Mouse (Mus musculus): ENCODE measurements around the gene Gtf2f2. TPM values are rescaled to one million over a fixed set of nuclear protein-coding genes. Genes with fewer than 3 reads are reported as not detected.
"Not testable (repeated sequence)": the region's sequence is repeated elsewhere in the genome, so short reads cannot be mapped to it uniquely, and the experiment has no call there.

The Gtf2f2 gene
- total RNA-seq, 1 experiment: 23.2 TPM

- no peaks in the 10 kb centered on the region for H3K9me3 ChIP-seq (ENCODE audit: control insufficient read depth, insufficient read depth, low read depth, low read length)
- H3K9ac ChIP-seq (ENCODE audit: insufficient read depth, low read depth, low read length, poor library complexity, severe bottlenecking): no peak overlapping the region
- H3K27ac ChIP-seq (ENCODE audit: insufficient read depth, low read depth, low read length, poor library complexity, severe bottlenecking): no peak overlapping the region
- no peak for DNase-seq (ENCODE audit: low read depth, low spot score)
- H3K36me3 ChIP-seq (ENCODE audit: control insufficient read depth, insufficient read depth, low read length, poor library complexity, severe bottlenecking): no peaks in the 10 kb centered on the region
- TF ChIP-seq CHD2 (IDR thresholded peaks at IDR 0.05; ENCODE audit: low read depth, low read length): no peak
- no peak for TF ChIP-seq MAFK (IDR thresholded peaks at IDR 0.05; ENCODE audit: insufficient read depth, low read depth, low read length)
- no peak for TF ChIP-seq ZNF384 (IDR thresholded peaks at IDR 0.05; ENCODE audit: low read depth, low read length)
- TF ChIP-seq HCFC1 (IDR thresholded peaks at IDR 0.05; ENCODE audit: borderline replicate concordance, insufficient read depth, low read length): no peak
- TF ChIP-seq ZC3H11A (IDR thresholded peaks at IDR 0.05; ENCODE audit: borderline replicate concordance, low read depth, low read length): no peak
- in situ Hi-C loops (cut with MboI; ENCODE audit: low sequenced_read_pairs in 2 of 2, unreplicated experiment in 2 of 2): no loop called here
- H3K4me1 ChIP-seq (ENCODE audit: control insufficient read depth in 2 of 2, insufficient read depth in 2 of 2, low read length in 2 of 2, poor library complexity in 1 of 2): no peaks in the 10 kb centered on the region
- no peak overlapping the region for H3K4me3 ChIP-seq (ENCODE audit: insufficient read depth in 1 of 2, low read depth in 1 of 2, low read length in 2 of 2, poor library complexity in 1 of 2, severe bottlenecking in 1 of 2)
Observed at GRCm38 (mm10) chr14:75942365-75942764, 68.3 kb downstream of the Gtf2f2 start.

- in situ Hi-C loops (cut with MboI; ENCODE audit: low sequenced_read_pairs in 2 of 2, unreplicated experiment in 2 of 2): no loop called here
- no peak overlapping the region for H3K9ac ChIP-seq (ENCODE audit: insufficient read depth, low read depth, low read length, poor library complexity, severe bottlenecking)
- H3K36me3 ChIP-seq (ENCODE audit: control insufficient read depth, insufficient read depth, low read length, poor library complexity, severe bottlenecking): no peaks in the 10 kb centered on the region
- TF ChIP-seq ZNF384 (IDR thresholded peaks at IDR 0.05; ENCODE audit: low read depth, low read length): no peak
- TF ChIP-seq CHD2 (IDR thresholded peaks at IDR 0.05; ENCODE audit: low read depth, low read length): no peak
- H3K9me3 ChIP-seq (ENCODE audit: control insufficient read depth, insufficient read depth, low read depth, low read length): no peaks in the 10 kb centered on the region
- no peaks in the 10 kb centered on the region for H3K4me1 ChIP-seq (ENCODE audit: control insufficient read depth in 2 of 2, insufficient read depth in 2 of 2, low read length in 2 of 2, poor library complexity in 1 of 2)
- H3K4me3 ChIP-seq (ENCODE audit: insufficient read depth in 1 of 2, low read depth in 1 of 2, low read length in 2 of 2, poor library complexity in 1 of 2, severe bottlenecking in 1 of 2): no peak overlapping the region
- DNase-seq (ENCODE audit: low read depth, low spot score): no peak
- no peak overlapping the region for H3K27ac ChIP-seq (ENCODE audit: insufficient read depth, low read depth, low read length, poor library complexity, severe bottlenecking)
Observed at GRCm38 (mm10) chr14:75941500-75941899, 69.2 kb downstream of the Gtf2f2 start.

GRCm38 (mm10) chr14:75937714-75938113 lies 73.0 kb downstream of the Gtf2f2 start:
- in situ Hi-C loops (cut with MboI; ENCODE audit: low sequenced_read_pairs in 2 of 2, unreplicated experiment in 2 of 2): no loop called here
- TF ChIP-seq ZC3H11A (IDR thresholded peaks at IDR 0.05; ENCODE audit: borderline replicate concordance, low read depth, low read length) (no peak), MAFK (IDR thresholded peaks at IDR 0.05; ENCODE audit: insufficient read depth, low read depth, low read length) (no peak), CHD2 (IDR thresholded peaks at IDR 0.05; ENCODE audit: low read depth, low read length) (no peak), ZNF384 (IDR thresholded peaks at IDR 0.05; ENCODE audit: low read depth, low read length) (no peak), HCFC1 (IDR thresholded peaks at IDR 0.05; ENCODE audit: borderline replicate concordance, insufficient read depth, low read length) (no peak)
- Histone ChIP-seq H3K4me3 (ENCODE audit: insufficient read depth in 1 of 2, low read depth in 1 of 2, low read length in 2 of 2, poor library complexity in 1 of 2, severe bottlenecking in 1 of 2) (no peak overlapping the region), H3K36me3 (ENCODE audit: control insufficient read depth, insufficient read depth, low read length, poor library complexity, severe bottlenecking) (no peaks in the 10 kb centered on the region), H3K4me1 (ENCODE audit: control insufficient read depth in 2 of 2, insufficient read depth in 2 of 2, low read length in 2 of 2, poor library complexity in 1 of 2) (no peaks in the 10 kb centered on the region), H3K27ac (ENCODE audit: insufficient read depth, low read depth, low read length, poor library complexity, severe bottlenecking) (no peak overlapping the region), H3K9me3 (ENCODE audit: control insufficient read depth, insufficient read depth, low read depth, low read length) (no peaks in the 10 kb centered on the region), H3K9ac (ENCODE audit: insufficient read depth, low read depth, low read length, poor library complexity, severe bottlenecking) (no peak overlapping the region)
- no peak for DNase-seq (ENCODE audit: low read depth, low spot score)

- Histone ChIP-seq H3K36me3 (ENCODE audit: control insufficient read depth, insufficient read depth, low read length, poor library complexity, severe bottlenecking) (no peaks in the 10 kb centered on the region), H3K4me1 (ENCODE audit: control insufficient read depth in 2 of 2, insufficient read depth in 2 of 2, low read length in 2 of 2, poor library complexity in 1 of 2) (no peaks in the 10 kb centered on the region), H3K9ac (ENCODE audit: insufficient read depth, low read depth, low read length, poor library complexity, severe bottlenecking) (no peak overlapping the region), H3K9me3 (ENCODE audit: control insufficient read depth, insufficient read depth, low read depth, low read length) (no peaks in the 10 kb centered on the region), H3K4me3 (ENCODE audit: insufficient read depth in 1 of 2, low read depth in 1 of 2, low read length in 2 of 2, poor library complexity in 1 of 2, severe bottlenecking in 1 of 2) (no peak overlapping the region), H3K27ac (ENCODE audit: insufficient read depth, low read depth, low read length, poor library complexity, severe bottlenecking) (no peak overlapping the region)
- DNase-seq (ENCODE audit: low read depth, low spot score): peak; percentile 39
- in situ Hi-C loops (cut with MboI; ENCODE audit: low sequenced_read_pairs in 2 of 2, unreplicated experiment in 2 of 2): no loop called here
- no peak for TF ChIP-seq ZNF384 (IDR thresholded peaks at IDR 0.05; ENCODE audit: low read depth, low read length)
- no peak for TF ChIP-seq MAFK (IDR thresholded peaks at IDR 0.05; ENCODE audit: insufficient read depth, low read depth, low read length)
- TF ChIP-seq HCFC1 (IDR thresholded peaks at IDR 0.05; ENCODE audit: borderline replicate concordance, insufficient read depth, low read length): no peak
- TF ChIP-seq CHD2 (IDR thresholded peaks at IDR 0.05; ENCODE audit: low read depth, low read length): no peak
- no peak for TF ChIP-seq ZC3H11A (IDR thresholded peaks at IDR 0.05; ENCODE audit: borderline replicate concordance, low read depth, low read length)
Observed at GRCm38 (mm10) chr14:75934359-75934758, 76.3 kb downstream of the Gtf2f2 start.

DNA sequence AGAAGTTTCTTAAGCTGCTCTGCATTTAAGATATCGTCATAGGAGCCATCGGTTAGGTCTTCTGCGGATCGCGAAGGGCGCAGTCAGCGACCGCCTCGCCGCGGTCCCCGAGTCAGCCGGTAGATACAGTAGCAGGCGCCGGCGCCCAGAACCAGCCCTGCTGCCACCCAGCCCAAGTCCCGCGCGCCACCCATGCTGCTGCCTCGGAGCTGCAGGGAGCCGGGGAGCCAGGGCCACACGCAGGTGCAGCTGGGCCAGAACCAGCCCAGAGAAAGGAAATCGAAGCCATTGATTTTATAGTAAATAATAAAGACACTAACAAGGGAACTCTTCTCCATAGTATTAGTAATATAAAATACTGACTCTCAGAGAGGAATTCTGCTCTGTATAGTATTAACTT lies 79.4 kb downstream of the Gtf2f2 start:
- Histone ChIP-seq H3K9me3 (ENCODE audit: control insufficient read depth, insufficient read depth, low read depth, low read length) (no peaks in the 10 kb centered on the region), H3K27ac (ENCODE audit: insufficient read depth, low read depth, low read length, poor library complexity, severe bottlenecking) (no peak overlapping the region), H3K4me1 (ENCODE audit: control insufficient read depth in 2 of 2, insufficient read depth in 2 of 2, low read length in 2 of 2, poor library complexity in 1 of 2) (no peaks in the 10 kb centered on the region), H3K4me3 (ENCODE audit: insufficient read depth in 1 of 2, low read depth in 1 of 2, low read length in 2 of 2, poor library complexity in 1 of 2, severe bottlenecking in 1 of 2) (no peak overlapping the region), H3K9ac (ENCODE audit: insufficient read depth, low read depth, low read length, poor library complexity, severe bottlenecking) (no peak overlapping the region), H3K36me3 (ENCODE audit: control insufficient read depth, insufficient read depth, low read length, poor library complexity, severe bottlenecking) (no peaks in the 10 kb centered on the region)
- DNase-seq (ENCODE audit: low read depth, low spot score): no peak
- TF ChIP-seq CHD2 (IDR thresholded peaks at IDR 0.05; ENCODE audit: low read depth, low read length): no peak
- no peak for TF ChIP-seq HCFC1 (IDR thresholded peaks at IDR 0.05; ENCODE audit: borderline replicate concordance, insufficient read depth, low read length)
- TF ChIP-seq MAFK (IDR thresholded peaks at IDR 0.05; ENCODE audit: insufficient read depth, low read depth, low read length): no peak
- no peak for TF ChIP-seq ZNF384 (IDR thresholded peaks at IDR 0.05; ENCODE audit: low read depth, low read length)
- TF ChIP-seq ZC3H11A (IDR thresholded peaks at IDR 0.05; ENCODE audit: borderline replicate concordance, low read depth, low read length): no peak
- in situ Hi-C loops (cut with MboI; ENCODE audit: low sequenced_read_pairs in 2 of 2, unreplicated experiment in 2 of 2): no loop called here

- H3K9me3 ChIP-seq (ENCODE audit: control insufficient read depth, insufficient read depth, low read depth, low read length); H3K36me3 ChIP-seq (ENCODE audit: control insufficient read depth, insufficient read depth, low read length, poor library complexity, severe bottlenecking); H3K4me3 ChIP-seq (ENCODE audit: insufficient read depth in 1 of 2, low read depth in 1 of 2, low read length in 2 of 2, poor library complexity in 1 of 2, severe bottlenecking in 1 of 2); DNase-seq (ENCODE audit: low read depth, low spot score); H3K9ac ChIP-seq (ENCODE audit: insufficient read depth, low read depth, low read length, poor library complexity, severe bottlenecking); in situ Hi-C loops (cut with MboI; ENCODE audit: low sequenced_read_pairs in 2 of 2, unreplicated experiment in 2 of 2); H3K27ac ChIP-seq (ENCODE audit: insufficient read depth, low read depth, low read length, poor library complexity, severe bottlenecking); H3K4me1 ChIP-seq (ENCODE audit: control insufficient read depth in 2 of 2, insufficient read depth in 2 of 2, low read length in 2 of 2, poor library complexity in 1 of 2): not testable (repeated sequence)
Observed at GRCm38 (mm10) chr14:75929713-75930112, 81.0 kb downstream of the Gtf2f2 start.
